Mouse (Mus musculus) heart, adult 8-10 months (tissue): ENCODE measurements around the gene Lsp1. TPM values are rescaled to one million over a fixed set of nuclear protein-coding genes. Genes with fewer than 3 reads are reported as not detected.
A peak's percentile ranks its signal among the peaks of the same experiment; 100 is the strongest.

Experiments
- DNase-seq: peaks from one replicate; pipeline ENCODE4 v3.0.0; 2022; ENCODE audit warnings: low spot score
- total RNA-seq, 4 experiments: library from RNA; stranded (reverse); gene quantifications; 2 replicates each; pipeline ENCODE4 v1.2.4; 2022

Lsp1 gene
- total RNA-seq, 4 experiments from 2014 or later: 24.0 to 40.3 (median 31.7) TPM

DNA sequence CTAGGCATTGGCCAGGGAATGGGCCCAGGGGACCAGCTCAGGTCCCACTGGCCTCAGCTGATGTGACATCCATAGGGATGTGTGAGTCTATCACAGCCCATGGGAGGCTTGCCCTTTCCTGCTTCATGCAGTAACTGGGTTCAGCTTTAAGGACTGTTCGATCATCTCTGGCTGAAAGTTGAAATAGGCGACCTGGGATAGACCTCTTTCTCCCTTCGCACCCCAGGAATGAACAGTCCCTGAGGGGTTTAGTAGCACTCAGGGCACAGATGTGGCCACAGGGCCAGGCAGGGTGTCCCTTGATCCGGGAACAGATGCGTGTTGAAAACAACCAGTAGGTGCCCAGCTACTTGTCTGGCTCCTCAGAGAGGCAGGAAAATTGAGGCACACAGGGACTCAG lies 15.7 kb downstream of the Lsp1 start:
- no peak for DNase-seq

DNA sequence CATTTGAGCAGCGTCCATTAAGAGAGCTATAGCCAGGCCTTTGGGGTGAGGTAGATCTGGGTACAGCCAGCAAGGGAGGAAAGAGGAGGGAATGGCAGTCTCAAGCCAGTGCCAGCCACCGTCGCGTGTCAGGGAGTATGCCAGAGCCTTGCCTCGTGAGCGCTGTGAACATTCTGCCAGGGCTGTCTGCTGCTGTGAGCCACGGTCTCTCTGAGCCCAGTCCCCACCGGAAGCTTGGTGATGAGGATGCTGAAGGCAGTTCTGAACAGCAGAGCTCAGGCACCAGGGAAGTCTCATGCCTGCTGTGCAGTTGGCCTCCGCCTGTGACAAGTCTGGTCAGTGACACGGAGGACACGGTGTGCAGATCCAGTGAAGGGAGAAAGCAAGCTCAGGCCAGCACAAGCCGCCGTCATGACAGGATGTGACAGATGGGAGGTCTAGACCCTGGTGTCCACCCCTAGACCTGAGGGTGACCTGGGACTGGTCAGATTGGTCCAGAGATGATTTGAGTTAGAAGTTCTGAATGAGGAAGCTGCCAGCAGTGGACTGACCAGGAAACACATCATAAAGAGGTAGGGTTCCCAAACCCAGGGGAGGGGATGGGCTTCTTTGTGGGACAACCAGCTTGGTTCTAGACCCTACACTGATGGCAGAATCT lies 16.3 kb downstream of the Lsp1 start:
- DNase-seq: no peak

DNA sequence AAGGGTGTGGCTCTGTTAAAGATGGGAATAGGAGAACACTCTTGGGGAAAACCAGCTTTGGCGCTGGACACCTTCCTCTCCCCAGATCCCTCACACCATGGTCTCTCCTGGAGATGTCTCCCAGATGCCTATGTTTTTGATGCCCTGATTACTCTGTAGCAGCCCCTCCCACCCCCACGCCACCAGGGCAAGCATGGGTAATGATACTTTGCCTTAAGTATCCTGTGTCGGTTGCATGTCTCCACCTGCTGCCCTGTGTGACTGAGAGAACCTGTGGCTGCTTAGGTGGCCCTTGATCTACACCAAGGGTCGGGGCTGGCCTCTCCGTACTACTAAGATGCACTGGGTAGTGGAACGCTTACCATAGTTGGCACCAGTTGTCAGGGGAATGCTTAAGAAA lies 17.4 kb downstream of the Lsp1 start:
- no peak for DNase-seq

DNA sequence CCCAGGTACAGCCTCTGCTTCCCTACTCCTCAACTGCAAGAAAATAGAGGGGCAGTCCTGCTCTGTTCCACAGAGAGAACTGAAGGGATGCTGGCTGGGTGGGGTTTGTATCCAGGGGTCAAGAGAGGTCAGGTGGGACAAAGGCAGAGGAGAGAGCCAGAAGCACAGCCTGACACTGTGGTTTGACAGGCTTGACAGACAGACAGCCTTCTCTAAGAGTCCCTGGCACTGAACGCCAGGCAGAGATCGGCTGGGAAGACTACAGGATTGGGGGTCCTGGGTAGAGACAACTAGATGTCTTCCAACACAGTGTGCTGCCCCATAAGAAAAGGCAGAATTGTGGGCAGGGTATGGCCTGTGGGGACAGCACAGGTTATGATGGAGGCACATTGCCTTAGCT lies 18.0 kb downstream of the Lsp1 start:
- no peak for DNase-seq

DNA sequence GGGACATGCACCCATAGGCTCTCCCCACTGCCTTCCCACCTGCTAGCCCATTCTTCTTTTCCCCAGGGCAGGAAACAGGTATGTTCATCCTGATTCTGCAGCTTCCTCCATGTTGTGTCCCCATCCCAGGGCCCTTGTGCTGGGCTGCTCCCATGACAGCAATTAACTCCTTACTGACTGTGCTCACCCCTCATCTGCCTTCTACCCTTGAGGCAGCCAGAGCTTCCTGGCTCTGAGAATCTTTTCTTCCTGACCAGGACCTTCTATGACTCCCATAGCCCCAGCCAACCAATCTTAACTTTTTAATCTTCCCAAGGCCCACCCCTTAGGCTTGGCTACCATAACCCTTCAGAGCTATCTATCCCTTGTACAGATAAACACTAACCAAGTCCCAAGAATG lies 18.7 kb downstream of the Lsp1 start:
- DNase-seq: no peak

DNA sequence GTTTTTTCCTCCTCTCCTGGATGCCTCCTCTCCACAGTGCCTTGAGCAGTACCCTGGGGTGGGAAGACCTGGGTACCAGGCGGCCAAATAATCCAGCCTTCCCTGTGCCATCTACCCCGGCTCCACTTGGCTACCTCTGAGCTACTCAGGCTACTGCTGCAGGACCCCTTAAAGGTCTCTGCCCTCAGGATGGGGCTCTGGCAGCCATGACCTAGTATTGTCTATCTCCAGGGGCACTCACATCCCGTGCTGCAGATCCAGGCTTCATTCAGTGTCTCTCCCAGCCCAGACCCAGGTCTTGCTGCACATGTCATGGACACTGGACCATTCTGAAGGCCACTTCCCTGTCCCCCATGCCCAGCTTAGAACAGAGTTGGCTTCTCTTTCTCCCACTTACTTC lies 19.3 kb downstream of the Lsp1 start:
- DNase-seq: no peak

DNA sequence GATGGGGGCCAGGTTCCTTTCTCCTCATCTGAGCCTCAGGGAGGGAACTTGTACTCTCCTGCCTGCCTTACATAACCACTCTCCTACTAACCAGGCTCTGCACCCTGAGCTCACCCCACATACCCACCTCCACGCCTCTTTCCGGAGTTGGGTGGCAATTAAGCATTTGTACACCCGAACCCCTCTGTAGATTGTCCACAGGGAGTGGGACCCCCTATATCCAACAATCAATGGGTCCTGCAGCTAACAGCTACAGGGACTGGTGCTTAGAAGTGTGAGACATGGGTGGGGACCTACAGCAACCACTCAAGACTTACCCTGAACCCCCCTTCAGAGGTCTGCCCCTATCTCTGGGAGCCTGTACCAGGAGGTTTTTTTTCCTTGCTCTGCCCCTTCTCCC lies 20.1 kb downstream of the Lsp1 start:
- DNase-seq: no peak

DNA sequence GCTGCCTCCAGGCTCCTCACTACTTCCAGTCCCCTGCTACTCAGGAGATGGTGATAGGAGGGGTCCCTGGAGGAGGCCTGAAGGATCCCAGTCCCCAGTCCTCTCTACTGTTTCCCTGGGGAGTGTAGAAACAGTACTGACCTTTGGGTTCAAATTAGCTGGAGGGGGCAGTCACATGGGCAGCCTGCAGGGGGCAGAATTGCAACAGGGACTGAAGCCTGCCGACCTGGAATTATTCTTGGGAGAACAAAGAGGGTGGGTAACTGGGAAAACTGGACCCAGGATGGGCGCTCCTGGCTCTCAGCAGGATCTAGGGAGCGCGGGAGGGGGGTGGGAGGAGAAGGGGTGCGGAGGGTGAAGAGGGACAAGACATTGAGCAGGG lies 20.6 kb downstream of the Lsp1 start:
- peak; percentile 69 for DNase-seq

DNA sequence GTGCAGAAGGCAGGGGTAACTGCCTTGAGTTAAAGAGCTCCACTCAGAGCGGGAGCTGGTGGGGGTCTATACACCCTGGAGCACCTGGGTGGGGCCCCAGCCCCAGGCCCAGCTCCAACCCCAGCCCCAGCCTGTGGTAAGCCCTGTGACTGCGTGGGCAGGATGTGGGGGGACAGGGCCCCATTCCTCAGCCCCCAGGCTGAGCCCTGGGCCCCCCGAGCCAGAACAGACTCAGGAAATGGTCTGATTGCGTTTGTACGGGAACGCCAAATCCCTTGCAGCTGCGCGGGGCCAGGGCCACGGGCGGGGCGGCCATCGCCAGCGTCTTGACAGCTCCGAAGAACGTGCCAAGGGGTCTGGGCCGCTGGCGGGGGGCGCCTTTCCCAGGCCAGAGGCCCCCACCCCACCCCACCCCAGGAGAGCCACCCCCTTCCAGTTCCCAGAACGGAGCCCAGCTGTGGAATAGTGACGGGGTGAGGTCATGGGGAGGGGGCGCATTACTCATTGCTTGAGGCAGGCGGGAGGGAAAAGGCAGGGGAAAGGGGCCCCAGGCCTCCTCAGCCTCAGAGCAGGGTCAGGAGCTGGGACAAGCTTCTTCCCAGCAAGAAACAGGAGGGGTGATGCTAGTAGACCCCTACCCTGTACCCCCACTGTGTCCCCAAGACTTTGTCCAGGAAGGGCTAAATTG lies 21.1 kb downstream of the Lsp1 start:
- peak; percentile 65 for DNase-seq

DNA sequence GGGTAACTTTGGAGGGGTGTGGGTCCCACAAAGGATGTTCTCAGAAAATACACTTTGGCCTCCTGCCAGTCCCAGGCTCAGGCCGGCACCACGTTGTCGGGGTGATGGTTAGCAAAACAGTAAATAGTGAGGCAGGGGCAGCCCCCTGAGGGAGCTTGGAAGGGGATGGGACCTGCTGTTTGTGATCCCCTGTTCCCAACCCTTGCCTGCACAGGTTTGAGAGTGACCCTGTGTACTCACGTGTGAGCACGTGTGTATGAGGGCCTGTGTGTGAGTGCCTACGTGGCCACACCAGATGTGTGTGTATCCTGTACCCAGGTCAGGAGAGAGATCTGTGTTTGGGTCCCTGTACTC lies 21.6 kb downstream of the Lsp1 start:
- no peak for DNase-seq

DNA sequence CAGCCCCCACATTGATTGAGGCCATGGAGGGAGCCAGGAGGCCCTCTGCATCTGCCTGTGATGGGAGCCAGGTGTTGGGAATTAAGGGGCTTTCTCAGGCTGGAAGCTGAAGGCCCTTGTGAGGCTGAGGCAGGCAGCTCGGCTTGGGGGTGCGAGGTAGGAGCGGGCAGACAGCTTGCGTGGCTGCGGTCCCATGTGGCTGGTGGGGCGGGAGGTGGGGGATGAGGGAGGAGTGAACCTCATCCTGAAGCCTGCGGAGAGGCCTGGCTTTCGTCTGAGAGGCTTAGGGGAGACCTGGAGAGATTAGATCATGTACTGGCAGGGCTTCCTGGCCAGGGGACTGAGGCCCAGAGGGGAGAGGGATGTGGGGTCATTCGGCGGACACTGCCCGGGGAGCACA lies 22.5 kb downstream of the Lsp1 start:
- DNase-seq: no peak

DNA sequence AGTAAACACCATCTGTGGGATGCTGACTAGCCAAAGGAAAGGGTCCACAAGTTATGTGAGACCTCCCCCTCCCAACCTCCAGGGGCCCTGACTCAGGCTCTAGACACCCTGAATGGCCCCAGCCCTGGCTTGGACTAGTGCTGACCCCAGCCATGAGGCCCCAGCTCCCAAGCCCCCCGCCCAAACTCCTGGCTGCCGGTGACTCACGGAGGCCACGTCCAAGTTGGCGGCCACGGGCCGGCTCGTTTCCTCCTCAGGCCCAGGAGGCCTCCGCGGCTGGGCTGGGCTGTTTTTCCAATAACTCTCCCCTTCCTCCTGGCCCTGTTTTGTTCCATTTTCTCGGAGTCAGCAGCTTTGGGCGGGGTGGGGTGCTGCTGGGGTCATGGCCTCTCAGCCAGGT lies 24.2 kb downstream of the Lsp1 start:
- no peak for DNase-seq

DNA sequence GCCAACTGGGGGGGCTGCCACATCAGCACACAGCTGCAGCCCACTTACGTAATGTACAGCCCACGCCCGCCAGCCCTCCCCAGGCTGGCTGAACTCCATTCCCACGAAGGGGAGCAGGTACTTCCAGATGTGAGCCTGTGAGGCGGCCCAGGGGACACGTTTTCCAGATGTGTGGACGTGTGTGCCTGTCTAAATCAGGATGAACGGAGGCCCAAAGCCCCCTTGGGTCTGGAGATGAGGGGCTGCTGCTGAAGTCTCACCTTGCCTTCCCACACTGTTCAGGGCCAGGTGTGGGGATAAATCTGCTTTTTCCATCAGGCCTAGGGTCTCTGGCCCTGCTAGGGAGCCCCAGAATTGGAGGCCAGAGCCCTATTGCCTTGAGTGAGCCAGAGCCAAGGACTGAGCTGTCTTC lies 26.1 kb downstream of the Lsp1 start:
- DNase-seq: no peak

DNA sequence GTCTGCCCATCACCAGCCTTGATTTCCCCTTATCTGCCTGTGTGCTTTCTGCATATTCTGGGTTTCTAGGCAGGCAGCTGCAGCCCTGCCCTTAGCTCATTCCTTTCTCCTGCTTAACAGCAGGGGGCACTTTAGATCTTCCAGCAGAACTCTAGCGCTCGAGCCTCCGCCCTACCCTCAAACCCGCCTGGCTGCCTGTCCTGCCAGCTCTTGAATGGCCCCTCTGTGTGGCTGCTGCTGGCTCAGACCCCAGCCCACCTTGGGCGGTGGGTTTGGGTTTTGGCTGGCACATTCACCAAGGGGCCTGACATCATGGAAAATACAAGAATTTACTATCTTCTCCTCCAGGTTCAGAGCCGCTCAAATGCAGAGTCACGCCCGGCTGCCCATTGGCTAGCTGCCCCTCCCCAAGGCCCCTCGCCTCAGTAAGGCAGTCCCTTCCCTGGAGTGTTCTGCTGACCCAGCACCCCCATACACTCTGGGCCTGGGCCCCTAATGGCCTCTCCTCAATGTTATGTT lies 26.8 kb downstream of the Lsp1 start:
- no peak for DNase-seq

DNA sequence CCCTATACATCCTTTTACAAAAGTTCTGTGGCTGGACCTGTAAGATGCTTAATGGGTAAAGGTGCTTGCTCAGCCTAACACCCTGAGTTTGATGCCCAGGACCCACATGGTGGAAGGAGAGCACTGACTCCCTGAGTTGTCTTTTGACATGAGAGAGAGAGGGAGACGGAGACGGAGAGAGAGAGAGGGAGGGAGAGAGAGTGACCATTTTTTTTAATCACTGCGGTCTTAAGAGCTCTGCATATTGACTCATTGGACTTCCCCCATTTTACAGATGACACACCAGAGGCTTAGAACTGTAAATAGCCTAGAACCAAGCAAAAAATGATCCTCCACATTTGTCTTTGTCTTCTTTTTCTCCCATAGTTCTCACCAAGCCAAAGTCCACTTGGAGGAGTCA lies 27.4 kb downstream of the Lsp1 start:
- no peak for DNase-seq

DNA sequence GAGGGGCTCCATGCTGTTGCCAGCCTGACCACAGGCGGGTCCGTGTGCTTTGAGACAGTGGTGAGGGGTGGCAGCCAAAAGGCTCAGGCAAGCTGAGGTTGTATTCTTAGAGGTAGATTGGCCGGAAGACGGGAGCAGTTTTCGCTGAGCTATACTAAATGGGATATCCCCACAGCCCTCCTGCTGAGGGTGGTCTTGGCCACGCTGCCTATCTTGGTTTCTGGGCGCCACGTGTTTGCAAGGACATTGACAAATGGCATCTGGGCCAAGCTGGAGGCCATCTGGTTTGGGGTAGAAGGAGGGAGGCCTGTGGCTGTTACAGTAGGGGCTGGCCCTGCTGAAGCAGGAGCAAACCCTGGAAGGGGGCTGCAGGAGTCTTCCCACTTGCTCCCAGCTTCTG lies 32.9 kb downstream of the Lsp1 start:
- no peak for DNase-seq

DNA sequence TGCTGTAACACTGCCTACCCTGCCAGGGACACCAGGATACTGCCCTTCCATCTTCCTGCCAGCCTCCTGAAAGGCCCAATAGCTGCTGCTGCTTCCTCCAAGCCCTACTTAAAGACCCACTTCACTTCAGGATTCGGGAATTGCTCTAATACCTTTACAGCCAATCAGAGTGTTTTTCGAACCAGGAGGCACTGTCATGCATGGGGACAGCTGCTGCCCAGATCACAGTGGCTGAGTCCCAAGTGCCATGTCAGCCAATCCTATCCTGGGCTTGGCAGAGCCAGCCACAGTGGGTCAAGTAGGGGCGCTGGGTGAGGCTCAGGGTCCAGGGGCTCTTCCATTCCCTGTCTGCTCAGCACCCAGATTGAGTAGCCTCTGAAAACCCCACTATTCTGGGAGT lies 35.5 kb downstream of the Lsp1 start:
- DNase-seq: no peak

DNA sequence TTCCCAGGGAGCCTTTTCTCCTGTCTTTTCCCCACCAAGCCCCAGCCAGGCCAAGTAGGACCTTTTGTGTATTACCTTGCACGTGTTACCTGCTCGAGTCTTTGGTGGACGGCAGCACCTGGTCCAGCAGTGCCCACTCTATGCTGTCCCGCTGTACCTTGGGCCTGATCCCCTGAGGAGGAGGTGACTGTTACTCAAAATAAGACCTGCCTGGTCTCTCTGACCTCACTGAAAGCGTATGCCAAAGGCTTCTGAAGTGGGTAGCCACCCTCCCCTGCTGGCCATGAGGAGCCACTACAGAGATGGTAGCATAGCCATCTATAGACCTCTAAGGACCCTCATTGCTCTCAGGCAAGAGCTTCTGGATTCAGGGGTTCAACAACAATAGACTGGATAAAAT lies 36.2 kb downstream of the Lsp1 start:
- no peak for DNase-seq

DNA sequence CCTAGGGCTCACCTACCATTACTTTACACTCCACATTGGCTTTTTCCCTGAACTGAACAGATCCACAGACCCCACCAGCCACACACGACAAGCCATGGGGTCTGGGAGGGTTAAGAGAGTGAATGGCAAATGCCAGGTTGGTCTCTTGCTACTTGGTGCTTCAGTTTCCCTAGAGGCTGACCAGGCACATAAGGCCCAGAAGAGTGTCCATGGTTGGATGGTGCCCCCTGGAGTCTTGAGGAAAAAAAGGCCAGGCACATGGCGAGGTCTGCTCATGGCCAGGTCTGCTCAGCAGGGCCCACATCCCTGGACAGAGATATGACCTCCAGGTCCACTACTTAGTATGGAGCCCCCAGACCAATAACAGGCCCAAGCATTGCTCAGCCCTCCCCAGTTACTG lies 37.2 kb downstream of the Lsp1 start:
- no peak for DNase-seq

DNA sequence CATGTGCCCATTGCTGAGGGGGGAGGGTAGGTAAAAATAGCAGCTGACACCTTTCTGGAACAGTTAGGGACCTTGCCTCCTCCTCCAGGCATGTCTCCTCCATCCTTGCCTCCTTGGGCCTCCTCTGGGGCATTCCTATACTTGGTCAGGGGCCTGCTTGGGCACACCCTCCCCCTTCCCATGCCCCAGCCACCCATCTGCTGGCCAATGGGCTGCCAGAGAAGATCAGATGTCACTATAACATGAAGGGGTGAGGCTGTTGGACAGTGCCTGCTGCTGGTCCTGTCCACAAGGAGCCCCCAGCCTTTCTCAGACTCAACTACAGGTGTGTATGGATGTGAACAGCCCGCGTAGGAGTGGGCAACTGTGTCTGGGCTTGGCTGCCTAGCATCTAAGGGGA lies 38.0 kb downstream of the Lsp1 start, which contains the start of gene Tnnt3:
Tnnt3 (plus strand) TSS at position 262 of the 400 bp plus-strand sequence.
- DNase-seq: no peak

DNA sequence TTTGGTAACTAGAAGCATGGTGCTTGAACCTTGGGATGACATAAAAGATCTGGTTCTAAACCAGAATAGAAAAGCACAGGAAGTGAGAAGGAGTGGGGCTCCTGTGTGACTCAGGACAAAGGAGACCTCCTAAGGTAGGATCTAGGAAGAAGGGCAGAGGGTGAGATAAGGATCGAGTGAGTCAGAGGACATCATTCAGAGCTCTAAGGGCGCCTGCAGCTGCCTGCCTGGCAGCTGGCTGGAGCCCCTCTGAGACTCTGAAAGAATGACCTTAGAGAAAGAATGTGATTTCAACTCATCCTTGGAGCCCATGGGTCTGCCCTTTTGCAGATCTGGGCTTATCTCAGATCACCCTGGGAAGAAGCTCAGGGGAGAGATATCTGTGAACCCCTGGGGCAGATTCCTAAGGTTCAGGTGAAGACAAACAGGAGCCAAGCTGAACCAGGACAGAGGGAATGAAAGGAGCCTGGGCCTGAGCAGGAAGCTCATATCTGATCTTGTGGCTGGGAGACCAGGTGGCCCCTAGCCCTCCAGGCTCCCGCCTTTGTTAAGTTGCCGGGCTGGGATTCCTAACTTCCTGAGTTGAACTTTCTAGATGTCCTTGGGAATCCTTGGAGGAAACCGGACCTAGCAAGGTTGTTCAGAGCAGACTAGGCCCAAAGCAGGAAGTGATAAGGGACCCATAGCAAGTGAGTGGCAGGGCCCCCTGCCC lies 38.6 kb downstream of the Lsp1 start:
- DNase-seq: no peak

DNA sequence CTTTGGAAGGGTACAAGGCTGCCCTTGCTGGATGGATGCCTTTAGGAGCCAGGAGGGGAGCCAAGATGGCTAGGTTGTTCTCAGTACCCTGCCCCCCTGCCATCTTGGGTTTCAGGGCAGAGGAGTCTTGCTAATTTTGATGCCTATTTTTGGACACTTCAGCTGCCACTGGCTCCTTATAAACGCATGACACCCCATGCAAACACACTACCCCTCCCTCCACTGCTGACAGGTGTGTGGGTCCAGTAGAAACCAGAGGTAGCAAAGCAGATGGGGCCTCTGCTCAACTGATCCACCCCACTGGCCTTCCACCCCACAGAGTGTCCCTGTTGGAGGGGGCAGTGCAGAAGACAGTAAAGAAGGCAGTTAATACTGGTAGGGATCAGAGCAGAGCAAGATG lies 39.4 kb downstream of the Lsp1 start:
- DNase-seq: no peak

DNA sequence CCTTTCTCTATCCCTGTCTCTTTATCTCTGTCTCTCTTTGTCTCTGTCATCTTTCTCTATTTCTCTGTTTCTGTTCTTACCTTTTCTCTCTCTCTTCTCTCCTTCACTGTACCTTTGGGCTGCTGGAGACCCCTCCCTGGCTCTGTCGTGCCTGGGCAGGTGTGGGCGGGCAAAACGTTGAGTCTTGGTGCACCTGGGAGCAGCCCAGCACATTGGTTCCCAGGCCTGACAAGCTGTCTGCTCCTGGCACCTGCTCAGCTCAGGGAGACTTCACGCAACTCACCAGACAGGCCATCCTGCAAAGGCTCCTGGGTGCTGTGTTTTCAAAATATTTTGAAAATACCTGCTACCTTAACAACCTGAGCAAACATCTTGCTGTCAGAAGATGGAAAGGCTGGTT lies 42.6 kb downstream of the Lsp1 start:
- DNase-seq: no peak
